Mouse (Mus musculus) forebrain, embryonic 15.5 days (tissue): ENCODE measurements around the gene Tifa. TPM values are rescaled to one million over a fixed set of nuclear protein-coding genes. Genes with fewer than 3 reads are reported as not detected.
A peak's percentile ranks its signal among the peaks of the same experiment; 100 is the strongest.
"Not testable (repeated sequence)": the region's sequence is repeated elsewhere in the genome, so short reads cannot be mapped to it uniquely, and the experiment has no call there.

Experiments
- ATAC-seq: fragments of 200-750 bp; cut with Nextera tagmentation; replicated peaks from 2 replicates; pipeline ENCODE4 v1.8.0; 2017; ENCODE audit warnings: mild to moderate bottlenecking, moderate TSS enrichment, moderate library complexity
- H3K27ac ChIP-seq: fragments of 300-500 bp; sonication (generic); replicated peaks from 2 replicates; pipeline ENCODE4 v1.5.1; 2015; ENCODE audit warnings: mild to moderate bottlenecking, inconsistent platforms
- H3K27me3 ChIP-seq: fragments of 300-500 bp; sonication (generic); 2 replicates; pipeline ENCODE4 v1.6.1; 2015; ENCODE audit warnings: inconsistent platforms
- H3K36me3 ChIP-seq: fragments of 300-500 bp; sonication (generic); 2 replicates; pipeline ENCODE4 v1.6.1; 2015; ENCODE audit warnings: mild to moderate bottlenecking, inconsistent platforms
- H3K4me1 ChIP-seq: fragments of 300-500 bp; sonication (generic); 2 replicates; pipeline ENCODE4 v1.6.1; 2015; ENCODE audit warnings: inconsistent platforms
- H3K4me2 ChIP-seq: fragments of 300-500 bp; sonication (generic); replicated peaks from 2 replicates; pipeline ENCODE4 v1.6.1; 2015; ENCODE audit warnings: mild to moderate bottlenecking, inconsistent platforms
- H3K4me3 ChIP-seq: fragments of 300-500 bp; sonication (generic); 2 replicates; pipeline ENCODE4 v1.5.1; 2015; ENCODE audit warnings: mild to moderate bottlenecking, inconsistent platforms
- H3K9ac ChIP-seq: fragments of 300-500 bp; sonication (generic); replicated peaks from 2 replicates; pipeline ENCODE4 v1.6.1; 2015; ENCODE audit warnings: mild to moderate bottlenecking, inconsistent platforms
- H3K9me3 ChIP-seq: fragments of 300-500 bp; sonication (generic); 2 replicates; pipeline ENCODE4 v1.6.1; 2016; ENCODE audit warnings: inconsistent platforms
- WGBS: fragments of 180-500 bp; shearing (Covaris S2); methylation state at CpG from one replicate; pipeline ENCODE4 v1.1.7; 2015; ENCODE audit warnings: mixed read lengths; 5-methylcytosine and 5-hydroxymethylcytosine counted together
- polyA plus RNA-seq: library from polyadenylated mRNA; unstranded; fragments of >200 nt; fragmentation: Nextera tagmentation; extraction: Ambion mirVana; gene quantifications from 2 replicates; pipeline ENCODE4 v1.2.1, GENCODE M21; 2015

Gene Tifa
- polyA plus RNA-seq, 1 experiment from 2014 or later: 4.8 TPM

GRCm38 (mm10) chr3:127759212-127759611 lies 30.4 kb upstream of the Tifa start:
- peak; percentile 82 for ATAC-seq
- Histone ChIP-seq H3K4me1 (peaks cover 8% of the 10 kb centered on the region; the same call in 1 of the 2 replicates), H3K4me3 (no peak overlapping the region), H3K9ac (no peak overlapping the region), H3K9me3 (no peaks in the 10 kb centered on the region), H3K27me3 (peaks cover 3% of the 10 kb centered on the region; the same call in 1 of the 2 replicates), H3K4me2 (no peak overlapping the region), H3K27ac (peak overlapping the region; percentile 71), H3K36me3 (no peaks in the 10 kb centered on the region)
- WGBS: 11% methylated on average over 8 of the region's 8 CpGs

- 61% methylated on average over 8 of the region's 8 CpGs for WGBS
- Histone ChIP-seq H3K9me3 (no peaks in the 10 kb centered on the region), H3K27ac (no peak overlapping the region), H3K36me3 (no peaks in the 10 kb centered on the region), H3K27me3 (peaks cover 3% of the 10 kb centered on the region; the same call in 1 of the 2 replicates), H3K4me3 (no peak overlapping the region), H3K4me1 (peaks cover 8% of the 10 kb centered on the region; the same call in 1 of the 2 replicates), H3K9ac (no peak overlapping the region), H3K4me2 (no peak overlapping the region)
- no peak for ATAC-seq
These were observed 27.2 kb upstream of the Tifa start for GRCm38 (mm10) chr3:127762403-127762802.

- Histone ChIP-seq H3K27me3 (peaks cover 3% of the 10 kb centered on the region; the same call in 1 of the 2 replicates), H3K9ac (no peak overlapping the region), H3K4me2 (no peak overlapping the region), H3K4me1 (peaks cover 6% of the 10 kb centered on the region; the same call in 1 of the 2 replicates), H3K9me3 (no peaks in the 10 kb centered on the region), H3K36me3 (no peaks in the 10 kb centered on the region), H3K27ac (no peak overlapping the region), H3K4me3 (no peak overlapping the region)
- WGBS: 20% methylated on average over 7 of the region's 7 CpGs
- ATAC-seq: peak; percentile 67; the same call in 1 of the 2 replicates
These were observed 26.5 kb upstream of the Tifa start for GRCm38 (mm10) chr3:127763076-127763612.

GRCm38 (mm10) chr3:127764541-127764940 lies 25.1 kb upstream of the Tifa start:
- Histone ChIP-seq H3K4me2 (no peak overlapping the region), H3K27ac (no peak overlapping the region), H3K27me3 (peaks cover 3% of the 10 kb centered on the region; the same call in 1 of the 2 replicates), H3K36me3 (no peaks in the 10 kb centered on the region), H3K9me3 (no peaks in the 10 kb centered on the region), H3K4me1 (no peaks in the 10 kb centered on the region), H3K9ac (no peak overlapping the region), H3K4me3 (no peak overlapping the region)
- ATAC-seq: no peak
- WGBS: 56% methylated on average over 5 of the region's 5 CpGs

DNA sequence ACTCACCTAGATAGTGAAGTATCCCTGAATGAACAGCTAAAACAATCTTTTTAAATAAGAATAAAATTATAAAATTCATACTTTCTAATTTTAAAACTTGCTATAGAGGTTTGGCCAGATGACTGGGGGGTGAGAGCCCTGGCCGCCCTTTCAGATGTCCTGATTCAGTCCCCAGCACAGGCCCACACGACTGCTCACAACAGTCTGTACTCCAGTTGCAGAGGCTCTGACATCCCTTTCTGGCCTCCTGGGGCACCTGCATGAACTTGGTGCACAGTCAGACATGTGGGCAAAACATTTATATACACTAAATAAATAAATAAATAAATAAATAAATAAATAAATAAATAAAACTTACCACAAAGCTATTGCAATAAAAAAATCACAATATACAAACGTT lies 23.6 kb upstream of the Tifa start:
- no peak for ATAC-seq
- Histone ChIP-seq H3K36me3 (no peaks in the 10 kb centered on the region), H3K4me2 (no peak overlapping the region), H3K9me3 (no peaks in the 10 kb centered on the region), H3K4me1 (no peaks in the 10 kb centered on the region), H3K4me3 (no peak overlapping the region), H3K9ac (no peak overlapping the region), H3K27ac (no peak overlapping the region), H3K27me3 (peaks cover 2% of the 10 kb centered on the region; the same call in 1 of the 2 replicates)
- 70% methylated on average over 3 of the region's 3 CpGs for WGBS

GRCm38 (mm10) chr3:127769146-127769545 lies 20.5 kb upstream of the Tifa start:
- no peak for ATAC-seq
- Histone ChIP-seq H3K4me1 (no peaks in the 10 kb centered on the region), H3K9ac (no peak overlapping the region), H3K27ac (no peak overlapping the region), H3K9me3 (no peaks in the 10 kb centered on the region), H3K27me3 (no peaks in the 10 kb centered on the region), H3K36me3 (no peaks in the 10 kb centered on the region), H3K4me3 (no peak overlapping the region), H3K4me2 (no peak overlapping the region)
- WGBS: 92% methylated on average over 11 of the region's 11 CpGs

DNA sequence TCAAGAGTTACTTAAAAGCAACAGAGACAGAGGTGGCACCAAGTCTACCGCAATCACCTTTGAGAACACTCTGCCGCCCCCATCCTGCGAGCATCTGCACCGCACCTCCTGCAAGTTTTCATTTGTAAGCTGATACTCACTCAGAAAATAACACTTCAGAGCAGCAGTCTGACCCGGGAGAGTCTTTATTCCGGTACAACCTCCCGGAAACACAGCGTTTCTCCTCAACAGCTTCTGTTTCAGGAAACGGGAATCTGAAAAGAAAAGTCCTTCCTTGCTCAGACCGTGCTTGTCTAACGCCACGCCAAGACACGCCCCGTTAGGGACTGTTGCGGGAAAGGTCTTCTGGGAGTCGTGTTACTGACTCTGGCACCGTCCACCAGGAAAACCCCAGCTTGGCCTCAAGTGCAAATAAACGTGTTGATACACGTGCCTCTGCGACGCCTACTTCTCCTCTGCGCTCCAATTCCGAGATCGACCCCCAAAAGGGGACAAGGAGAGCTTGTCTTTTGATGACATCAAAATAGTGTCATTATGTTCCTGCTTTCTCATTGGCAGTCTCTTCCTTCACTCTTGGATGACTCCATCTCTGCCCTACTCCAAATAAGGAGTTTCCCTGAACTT lies 9.5 kb upstream of the Tifa start, which contains the start of gene Alpk1:
Alpk1 (minus strand) TSS at position 507 of the 624 bp plus-strand sequence.
- peaks cover 7% of the 10 kb centered on the region for H3K4me1 ChIP-seq
- peak within 1 kb of the TSS; percentile 25 for H3K9ac ChIP-seq
- ATAC-seq: peak; percentile 64
- H3K27me3 ChIP-seq: 0 out of 2 replicates have a peak, but pooled peaks cover 2% of the 10 kb centered on the region
- H3K27ac ChIP-seq: no peak within 1 kb of the TSS
- peak within 1 kb of the TSS; percentile 40 for H3K4me3 ChIP-seq
- peak within 1 kb of the TSS; percentile 58 for H3K4me2 ChIP-seq
- H3K9me3 ChIP-seq: no peaks in the 10 kb centered on the region
- no peaks in the 10 kb centered on the region for H3K36me3 ChIP-seq
- 3% methylated on average over 24 of the region's 24 CpGs for WGBS

GRCm38 (mm10) chr3:127780921-127781320 lies 8.7 kb upstream of the Tifa start:
- Histone ChIP-seq H3K27ac (no peak overlapping the region), H3K4me1 (peaks cover 7% of the 10 kb centered on the region), H3K9me3 (no peaks in the 10 kb centered on the region), H3K36me3 (no peaks in the 10 kb centered on the region), H3K9ac (no peak overlapping the region), H3K4me2 (no peak overlapping the region), H3K4me3 (no peak overlapping the region), H3K27me3 (0 out of 2 replicates have a peak, but pooled peaks cover 2% of the 10 kb centered on the region)
- no peak for ATAC-seq
- 93% methylated on average over 9 of the region's 9 CpGs for WGBS

GRCm38 (mm10) chr3:127782921-127783320 lies 6.7 kb upstream of the Tifa start:
- no peak for ATAC-seq
- 92% methylated on average over 6 of the region's 6 CpGs for WGBS

DNA sequence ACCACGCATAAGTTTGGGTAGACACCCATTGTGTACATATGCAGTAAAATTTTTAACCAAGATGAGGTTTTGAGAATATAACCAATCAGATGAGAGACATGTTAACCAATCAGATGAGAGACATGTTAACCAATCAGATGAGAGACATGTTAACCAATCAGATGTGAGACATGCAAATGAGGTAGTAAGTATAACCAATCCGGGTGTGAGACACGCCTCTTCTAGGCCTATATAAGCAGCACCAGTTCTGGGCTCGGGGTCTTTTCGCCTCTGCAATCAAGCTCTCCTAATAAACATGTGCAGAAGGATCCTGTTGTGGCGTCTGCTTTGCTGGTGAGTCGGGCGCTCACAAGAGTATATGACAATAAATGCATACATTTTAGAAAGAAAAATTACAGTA lies 5.9 kb upstream of the Tifa start:
- 95% methylated on average over 8 of the region's 8 CpGs for WGBS

More at GRCm38 (mm10) chr3:127782921-127783320, 6.7 kb upstream of the Tifa start:
- no peak overlapping the region for H3K4me3 ChIP-seq
- H3K4me2 ChIP-seq: no peak overlapping the region
- peaks cover 7% of the 10 kb centered on the region for H3K4me1 ChIP-seq
- no peak overlapping the region for H3K9ac ChIP-seq
- no peaks in the 10 kb centered on the region for H3K9me3 ChIP-seq
- H3K27ac ChIP-seq: no peak overlapping the region
- H3K27me3 ChIP-seq: peaks cover 8% of the 10 kb centered on the region
- no peaks in the 10 kb centered on the region for H3K36me3 ChIP-seq

DNA sequence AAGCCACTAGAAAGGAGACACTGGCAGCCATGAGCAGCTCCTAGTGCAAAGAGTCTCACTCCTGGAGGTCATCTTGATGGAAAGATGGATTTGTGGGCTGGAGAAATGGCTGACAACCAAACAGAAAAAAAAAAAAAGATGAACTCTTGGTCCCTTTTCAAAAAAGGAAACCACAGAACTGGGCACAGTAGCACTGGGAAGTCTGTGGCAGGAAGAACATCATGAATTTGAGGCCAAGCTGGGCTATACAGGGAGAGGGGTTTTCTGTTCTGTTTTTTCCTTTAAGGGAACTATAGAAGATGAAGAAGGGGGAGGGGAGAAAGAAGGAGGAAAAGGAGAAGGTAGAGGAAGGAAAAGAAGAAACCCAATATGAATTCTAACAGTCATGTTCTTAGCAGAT lies 2.6 kb upstream of the Tifa start:
- no peak overlapping the region for H3K4me2 ChIP-seq
- no peak overlapping the region for H3K9ac ChIP-seq
- H3K4me1 ChIP-seq: peaks cover 23% of the 10 kb centered on the region
- H3K27me3 ChIP-seq: peaks cover 12% of the 10 kb centered on the region
- no peak for ATAC-seq
- H3K4me3 ChIP-seq: no peak overlapping the region
- no peaks in the 10 kb centered on the region for H3K9me3 ChIP-seq
- no peaks in the 10 kb centered on the region for H3K36me3 ChIP-seq
- no peak overlapping the region for H3K27ac ChIP-seq

More for the DNA sequence above, 5.9 kb upstream of the Tifa start:
- H3K4me3 ChIP-seq, H3K27ac ChIP-seq, H3K9ac ChIP-seq, H3K4me1 ChIP-seq, ATAC-seq, H3K4me2 ChIP-seq, H3K9me3 ChIP-seq, H3K36me3 ChIP-seq: not testable (repeated sequence)
- H3K27me3 ChIP-seq: peaks cover 12% of the 10 kb centered on the region

GRCm38 (mm10) chr3:127788038-127788437 lies 1.6 kb upstream of the Tifa start:
- H3K36me3 ChIP-seq: no peaks in the 10 kb centered on the region
- H3K27me3 ChIP-seq: peaks cover 16% of the 10 kb centered on the region
- H3K4me1 ChIP-seq: peaks cover 23% of the 10 kb centered on the region
- H3K27ac ChIP-seq: no peak overlapping the region
- no peak for ATAC-seq
- 51% methylated on average over 7 of the region's 7 CpGs for WGBS
- no peak overlapping the region for H3K4me2 ChIP-seq
- no peak overlapping the region for H3K4me3 ChIP-seq
- no peak overlapping the region for H3K9ac ChIP-seq
- no peaks in the 10 kb centered on the region for H3K9me3 ChIP-seq
